Mouse (Mus musculus) neural tube, embryonic 13.5 days (tissue): ENCODE measurements around the gene Dars2. TPM values are rescaled to one million over a fixed set of nuclear protein-coding genes. Genes with fewer than 3 reads are reported as not detected.

Source experiments
- ATAC-seq: fragments of 200-750 bp; cut with Nextera tagmentation; 2 replicates; pipeline ENCODE4 v1.8.0; 2017; ENCODE audit warnings: low read depth, mild to moderate bottlenecking, moderate TSS enrichment, moderate library complexity
- H3K27ac ChIP-seq: fragments of 300-500 bp; sonication (generic); replicated peaks from 2 replicates; pipeline ENCODE4 v1.5.1; 2015; ENCODE audit warnings: moderate library complexity, mild to moderate bottlenecking, inconsistent platforms
- H3K27me3 ChIP-seq: fragments of 300-500 bp; sonication (generic); 2 replicates; pipeline ENCODE4 v1.6.1; 2015; ENCODE audit warnings: mild to moderate bottlenecking, inconsistent platforms
- H3K36me3 ChIP-seq: fragments of 300-500 bp; sonication (generic); 2 replicates; pipeline ENCODE4 v1.6.1; 2015; ENCODE audit warnings: mild to moderate bottlenecking, inconsistent platforms
- H3K4me1 ChIP-seq: fragments of 300-500 bp; sonication (generic); replicated peaks from 2 replicates; pipeline ENCODE4 v1.6.1; 2015; ENCODE audit warnings: inconsistent platforms
- H3K4me2 ChIP-seq: fragments of 300-500 bp; sonication (generic); 2 replicates; pipeline ENCODE4 v1.6.1; 2015; ENCODE audit warnings: inconsistent platforms, mild to moderate bottlenecking, moderate library complexity
- H3K4me3 ChIP-seq: fragments of 300-500 bp; sonication (generic); 2 replicates; pipeline ENCODE4 v1.5.1; 2015; ENCODE audit warnings: mild to moderate bottlenecking, inconsistent platforms
- H3K9ac ChIP-seq: fragments of 300-500 bp; sonication (generic); 2 replicates; pipeline ENCODE4 v1.6.1; 2015; ENCODE audit warnings: moderate library complexity, mild to moderate bottlenecking, inconsistent platforms
- H3K9me3 ChIP-seq: fragments of 300-500 bp; sonication (generic); 2 replicates; pipeline ENCODE4 v1.6.1; 2016; ENCODE audit warnings: inconsistent platforms
- WGBS: fragments of 180-500 bp; shearing (Covaris S2); methylation state at CpG from one replicate; pipeline ENCODE4 v1.1.7; 2015; 5-methylcytosine and 5-hydroxymethylcytosine counted together
- polyA plus RNA-seq: library from polyadenylated mRNA; unstranded; fragments of >200 nt; fragmentation: Nextera tagmentation; extraction: Ambion mirVana; gene quantifications from 2 replicates; pipeline ENCODE4 v1.2.1, GENCODE M21; 2015

Dars2 gene
- 25.2 and 28.7 TPM in 2 replicates for polyA plus RNA-seq

DNA sequence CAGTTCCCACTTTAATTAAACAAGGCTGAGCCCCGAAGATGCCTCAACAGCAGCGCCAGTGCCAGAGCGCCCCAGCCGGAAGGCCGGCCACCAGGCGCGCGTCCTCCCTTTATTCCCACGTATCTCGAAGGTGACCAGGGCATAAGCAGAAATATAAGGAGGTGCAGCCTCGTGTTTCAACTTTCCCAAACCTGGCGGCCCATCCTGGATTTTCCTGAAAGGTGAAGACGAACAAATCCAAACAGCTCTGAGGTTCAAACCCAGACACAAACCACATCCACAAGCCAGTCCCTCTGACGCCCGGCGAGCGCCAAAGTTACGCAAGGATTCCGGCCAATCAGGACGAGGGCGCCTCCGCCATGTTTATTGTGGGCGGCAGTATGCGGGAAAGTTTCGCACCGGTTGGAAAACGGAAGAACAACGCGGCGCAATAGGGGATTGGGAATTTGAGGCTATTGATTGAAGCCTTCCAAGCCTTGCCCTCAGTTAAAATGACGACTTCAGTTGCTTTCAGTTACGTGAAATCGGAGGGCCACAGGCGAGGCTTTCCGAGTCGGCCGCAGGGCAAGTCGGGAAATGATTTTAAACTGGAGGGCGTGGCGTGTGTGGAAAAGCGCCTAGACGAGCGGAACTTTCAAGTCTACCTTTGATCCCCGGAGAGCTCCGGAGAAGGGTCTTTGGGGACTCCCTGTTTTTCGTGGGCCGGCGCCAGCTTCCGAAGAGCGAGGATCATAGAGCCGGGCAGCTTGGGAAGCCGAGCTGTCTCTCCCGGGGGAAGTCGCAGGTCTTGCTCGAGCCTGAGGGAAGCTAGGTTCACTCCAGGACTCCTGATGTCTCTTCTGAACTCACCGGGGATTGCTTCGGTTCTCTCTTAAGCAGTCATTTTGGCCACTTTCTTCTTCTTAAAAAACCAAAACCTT lies at the start of gene Dars2, which contains the start of gene Cenpl:
Gene Dars2, minus strand, starts transcription at position 307 of the 920 bp plus-strand sequence.
Gene Cenpl, plus strand, starts transcription at position 362 of the 920 bp plus-strand sequence.
- H3K4me2 ChIP-seq = peak within 1 kb of the TSS; percentile 80

GRCm38 (mm10) chr1:161114591-161114990 lies 44.1 kb upstream of the Dars2 start:
- Histone ChIP-seq H3K36me3 (peaks cover 2% of the 10 kb centered on the region; the same call in 1 of the 2 replicates), H3K4me3 (no peak overlapping the region), H3K9me3 (no peaks in the 10 kb centered on the region), H3K4me2 (no peak overlapping the region), H3K4me1 (no peaks in the 10 kb centered on the region), H3K9ac (no peak overlapping the region), H3K27ac (no peak overlapping the region), H3K27me3 (no peaks in the 10 kb centered on the region)
- ATAC-seq = no peak

More for the DNA sequence above, at the start of gene Dars2, which contains the start of gene Cenpl:
- Histone ChIP-seq H3K9ac (peak within 1 kb of the TSS; percentile 83), H3K36me3 (no peaks in the 10 kb centered on the region), H3K4me3 (peak within 1 kb of the TSS; percentile 57), H3K9me3 (no peaks in the 10 kb centered on the region), H3K27ac (peak within 1 kb of the TSS; percentile 75), H3K4me1 (peaks cover 40% of the 10 kb centered on the region), H3K27me3 (no peaks in the 10 kb centered on the region)
- under 1% methylated on average over 57 of the region's 57 CpGs for WGBS
- peak; percentile 99 for ATAC-seq

- no peak overlapping the region for H3K4me3 ChIP-seq
- H3K9ac ChIP-seq = no peak overlapping the region
- no peaks in the 10 kb centered on the region for H3K9me3 ChIP-seq
- H3K4me2 ChIP-seq = no peak overlapping the region
- 88% methylated on average over 8 of the region's 8 CpGs for WGBS
- no peak for ATAC-seq
- H3K4me1 ChIP-seq = no peaks in the 10 kb centered on the region
- H3K36me3 ChIP-seq = peaks cover 30% of the 10 kb centered on the region
- H3K27me3 ChIP-seq = no peaks in the 10 kb centered on the region
- H3K27ac ChIP-seq = no peak overlapping the region
These were observed 38.8 kb upstream of the Dars2 start for GRCm38 (mm10) chr1:161109216-161109615.

DNA sequence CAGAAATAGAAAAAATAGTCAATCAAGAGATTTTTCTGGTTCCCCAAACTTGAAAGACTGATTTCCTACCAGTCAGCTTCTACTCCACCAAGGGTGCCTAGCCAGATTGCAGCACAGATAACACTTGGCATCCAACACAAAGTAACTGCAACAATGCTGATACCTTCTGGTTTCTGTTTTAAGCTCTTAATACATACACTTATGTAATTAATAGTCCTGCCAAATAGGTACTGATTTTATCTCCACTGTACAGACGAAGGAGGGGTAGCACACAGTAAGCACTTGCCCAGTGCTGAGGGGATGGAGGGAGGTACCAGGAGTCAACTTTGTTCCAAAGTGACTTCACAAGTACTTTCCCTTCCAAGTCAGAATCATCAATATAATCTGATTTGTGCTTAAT lies 33.4 kb upstream of the Dars2 start:
- ATAC-seq = no peak
- no peak overlapping the region for H3K4me2 ChIP-seq
- H3K9ac ChIP-seq = no peak overlapping the region
- H3K4me1 ChIP-seq = no peaks in the 10 kb centered on the region
- H3K27ac ChIP-seq = no peak overlapping the region
- no peak overlapping the region for H3K4me3 ChIP-seq
- H3K27me3 ChIP-seq = no peaks in the 10 kb centered on the region
- WGBS = 71% methylated on average over 1 of the region's 1 CpGs
- H3K9me3 ChIP-seq = no peaks in the 10 kb centered on the region
- peaks cover 52% of the 10 kb centered on the region for H3K36me3 ChIP-seq

GRCm38 (mm10) chr1:161099721-161100405 lies 29.4 kb upstream of the Dars2 start:
- 96% methylated on average over 4 of the region's 4 CpGs for WGBS
- H3K4me1 ChIP-seq = no peaks in the 10 kb centered on the region
- H3K9me3 ChIP-seq = no peaks in the 10 kb centered on the region
- H3K36me3 ChIP-seq = peaks cover 54% of the 10 kb centered on the region
- H3K27me3 ChIP-seq = no peaks in the 10 kb centered on the region
- H3K4me2 ChIP-seq = no peak overlapping the region
- no peak overlapping the region for H3K27ac ChIP-seq
- H3K4me3 ChIP-seq = no peak overlapping the region
- no peak for ATAC-seq
- H3K9ac ChIP-seq = no peak overlapping the region

- Histone ChIP-seq H3K27ac (no peak overlapping the region), H3K36me3 (no peaks in the 10 kb centered on the region), H3K4me2 (no peak overlapping the region), H3K4me1 (peaks cover 19% of the 10 kb centered on the region), H3K9ac (no peak overlapping the region), H3K27me3 (no peaks in the 10 kb centered on the region), H3K9me3 (no peaks in the 10 kb centered on the region), H3K4me3 (no peak overlapping the region)
- WGBS = 94% methylated on average over 3 of the region's 3 CpGs
- no peak for ATAC-seq
These were observed 6.8 kb upstream of the Dars2 start for GRCm38 (mm10) chr1:161077243-161077642.

- Histone ChIP-seq H3K4me1 (peaks cover 29% of the 10 kb centered on the region), H3K27ac (no peak overlapping the region), H3K36me3 (no peaks in the 10 kb centered on the region), H3K9ac (no peak overlapping the region), H3K27me3 (no peaks in the 10 kb centered on the region), H3K4me2 (no peak overlapping the region), H3K4me3 (no peak overlapping the region), H3K9me3 (no peaks in the 10 kb centered on the region)
- no peak for ATAC-seq
- WGBS = 89% methylated on average over 6 of the region's 6 CpGs
These were observed 5.8 kb upstream of the Dars2 start for GRCm38 (mm10) chr1:161076238-161076637.

- no peak overlapping the region; the same call in 1 of the 2 replicates for H3K27ac ChIP-seq
- H3K27me3 ChIP-seq = no peaks in the 10 kb centered on the region
- H3K4me3 ChIP-seq = peak overlapping the region; percentile 57
- H3K9ac ChIP-seq = peak overlapping the region; percentile 70
- H3K4me1 ChIP-seq = peaks cover 40% of the 10 kb centered on the region
- under 1% methylated on average over 12 of the region's 12 CpGs for WGBS
- H3K9me3 ChIP-seq = no peaks in the 10 kb centered on the region
- peak overlapping the region; percentile 73 for H3K4me2 ChIP-seq
- H3K36me3 ChIP-seq = no peaks in the 10 kb centered on the region
- peak; percentile 8; the same call in 1 of the 2 replicates for ATAC-seq
These were observed 788 bp upstream of the Dars2 start for GRCm38 (mm10) chr1:161071272-161071620.

DNA sequence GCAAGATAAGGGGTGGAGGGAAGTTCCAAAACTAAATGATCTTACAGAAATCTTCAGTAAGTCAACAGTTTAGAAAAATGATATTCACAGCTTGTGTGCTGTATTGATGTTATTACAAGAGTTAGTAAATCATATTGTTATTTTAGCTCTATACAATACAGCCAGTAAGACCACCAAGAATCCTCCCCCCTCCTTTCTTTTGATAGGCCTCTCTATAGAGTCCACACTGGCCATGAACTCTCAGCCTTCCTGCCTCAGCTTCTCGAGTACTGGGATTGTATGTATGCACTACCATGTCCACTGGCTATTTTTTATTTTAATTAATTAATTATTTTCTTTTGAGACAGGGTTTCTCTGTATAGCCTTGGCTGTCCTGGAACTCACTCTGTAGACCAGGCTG lies 7.1 kb downstream of the Dars2 start:
- H3K4me1 ChIP-seq = no peaks in the 10 kb centered on the region
- 88% methylated on average over 1 of the region's 1 CpGs for WGBS
- H3K4me3 ChIP-seq = no peak overlapping the region
- H3K9me3 ChIP-seq = no peaks in the 10 kb centered on the region
- no peak overlapping the region for H3K4me2 ChIP-seq
- ATAC-seq = no peak
- H3K27ac ChIP-seq = no peak overlapping the region
- no peak overlapping the region for H3K9ac ChIP-seq
- H3K36me3 ChIP-seq = peaks cover 28% of the 10 kb centered on the region
- H3K27me3 ChIP-seq = no peaks in the 10 kb centered on the region

GRCm38 (mm10) chr1:161057164-161057563 lies 13.3 kb downstream of the Dars2 start:
- Histone ChIP-seq H3K27ac (no peak overlapping the region), H3K4me1 (no peaks in the 10 kb centered on the region), H3K4me3 (no peak overlapping the region), H3K4me2 (no peak overlapping the region), H3K9ac (no peak overlapping the region), H3K27me3 (no peaks in the 10 kb centered on the region), H3K36me3 (peaks cover 60% of the 10 kb centered on the region), H3K9me3 (no peaks in the 10 kb centered on the region)
- no peak for ATAC-seq
- WGBS = 95% methylated on average over 1 of the region's 1 CpGs

DNA sequence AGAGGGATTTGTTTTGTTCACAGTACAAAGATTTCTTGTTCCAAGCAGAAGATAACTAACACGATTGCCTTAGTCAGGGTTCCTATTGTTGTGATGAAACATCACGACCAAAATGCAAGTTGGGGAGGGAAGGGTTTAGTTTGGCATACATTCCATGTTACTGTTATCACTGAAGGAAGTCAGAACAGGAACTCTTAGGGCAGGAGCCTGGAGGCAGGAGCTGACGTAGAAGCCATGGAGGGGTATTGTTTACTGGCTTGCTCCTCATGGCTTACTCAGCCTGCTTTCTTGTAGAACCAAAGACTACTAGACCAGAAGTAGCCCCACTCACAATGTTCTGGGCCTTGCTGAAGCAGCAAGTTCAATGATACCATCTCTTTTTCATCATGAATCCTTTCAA lies 23.5 kb downstream of the Dars2 start:
- 79% methylated on average over 3 of the region's 3 CpGs for WGBS
- Histone ChIP-seq H3K27ac (no peak overlapping the region), H3K4me2 (no peak overlapping the region), H3K9me3 (no peaks in the 10 kb centered on the region), H3K36me3 (peaks cover 79% of the 10 kb centered on the region), H3K9ac (no peak overlapping the region), H3K27me3 (no peaks in the 10 kb centered on the region), H3K4me1 (no peaks in the 10 kb centered on the region), H3K4me3 (no peak overlapping the region)
- no peak for ATAC-seq

DNA sequence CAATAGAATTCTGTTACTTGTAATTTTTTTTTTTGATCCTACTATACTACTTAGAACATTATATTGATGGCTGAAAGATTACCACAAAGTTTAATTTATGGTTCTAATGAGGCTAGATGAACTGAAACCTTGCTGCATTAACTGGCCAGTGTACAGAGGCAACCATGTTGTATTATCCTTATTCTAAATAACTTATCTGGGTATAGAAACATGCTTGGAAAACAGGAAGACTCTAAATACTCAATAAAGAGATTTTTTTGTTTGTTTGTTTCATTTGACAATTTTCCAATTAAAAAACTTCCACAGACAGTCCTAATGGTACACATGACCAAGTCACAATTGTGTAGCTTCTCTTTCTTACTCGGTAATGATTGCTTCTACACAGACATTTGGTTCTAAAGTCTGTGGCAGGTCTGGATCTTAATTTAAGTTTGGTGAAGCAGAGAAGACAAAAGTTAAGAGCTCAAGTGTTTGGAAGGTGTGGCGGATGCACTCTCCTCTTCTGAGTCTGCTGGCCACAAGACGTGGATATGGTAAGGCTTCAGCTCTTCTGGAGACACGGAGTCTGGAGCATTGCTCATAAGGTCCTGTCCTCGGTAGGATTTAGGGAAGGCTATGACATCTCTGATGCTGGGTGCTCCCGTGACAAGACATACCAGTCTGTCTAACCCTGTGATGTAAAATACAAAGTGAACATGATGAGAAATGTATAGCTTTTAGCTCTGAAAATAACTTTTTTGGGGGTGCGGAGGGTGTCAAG lies 29.0 kb downstream of the Dars2 start:
- ATAC-seq = no peak
- WGBS = 90% methylated on average over 7 of the region's 7 CpGs
- H3K9me3 ChIP-seq = no peaks in the 10 kb centered on the region
- H3K4me3 ChIP-seq = no peak overlapping the region
- no peak overlapping the region for H3K27ac ChIP-seq
- H3K36me3 ChIP-seq = peaks cover 78% of the 10 kb centered on the region
- no peak overlapping the region for H3K4me2 ChIP-seq
- H3K27me3 ChIP-seq = no peaks in the 10 kb centered on the region
- no peak overlapping the region for H3K9ac ChIP-seq
- peaks cover 27% of the 10 kb centered on the region for H3K4me1 ChIP-seq
